Mouse (Mus musculus): Measurements from ENCODE around the gene Nudt2. TPM values are rescaled to one million over a fixed set of nuclear protein-coding genes. Genes with fewer than 3 reads are reported as not detected.

Nudt2 gene
- total RNA-seq (2023) = 1 to 10 TPM; 3.6 to 6.1 TPM

DNA sequence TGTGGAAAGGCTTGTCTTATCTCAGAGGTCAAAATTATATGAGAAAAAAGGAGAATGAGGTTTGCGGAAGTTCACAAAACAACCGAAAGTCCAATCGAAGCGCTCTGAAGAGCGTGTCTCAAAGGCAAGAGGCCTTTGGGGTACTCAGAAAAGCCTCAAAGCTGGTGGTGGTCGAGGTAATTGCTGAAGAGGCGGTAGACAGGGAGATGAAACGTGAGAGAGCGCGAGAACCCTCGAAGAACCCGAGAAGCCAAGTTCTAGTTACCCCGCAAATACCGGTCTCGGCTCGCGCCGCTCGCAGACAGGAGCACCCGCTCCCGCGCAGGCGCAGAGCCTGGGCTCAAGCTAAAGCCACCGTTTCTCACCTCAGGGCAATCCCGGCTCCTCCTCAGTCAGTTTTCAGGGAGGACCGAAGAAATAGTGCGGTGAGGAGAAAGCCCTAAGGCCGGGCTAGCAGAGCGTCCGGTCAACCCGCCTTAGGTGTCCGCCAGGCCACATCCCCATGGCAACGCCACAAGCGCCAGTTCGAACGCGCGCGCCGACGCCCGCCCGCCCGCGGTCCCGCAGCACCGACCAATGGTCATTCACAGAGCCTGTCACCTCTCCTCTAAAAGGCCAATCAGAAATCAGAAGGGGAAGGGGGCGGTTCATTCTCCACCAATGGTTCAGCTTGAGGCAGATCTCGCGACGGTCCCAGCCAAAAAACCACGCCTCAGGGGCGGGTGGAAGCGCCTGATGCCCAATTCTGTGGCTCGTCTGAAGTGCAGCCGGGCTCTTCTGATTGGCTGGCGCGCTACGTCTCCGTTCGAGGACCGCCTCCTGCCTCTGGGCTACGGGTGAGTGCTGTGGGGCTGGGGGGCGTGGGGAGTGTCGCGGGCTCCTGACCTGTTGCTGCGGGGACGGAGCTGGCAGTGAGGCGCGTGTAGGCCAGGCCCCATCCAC lies at the start of gene Nudt2, which contains the start of gene Kif24:
Nudt2 (plus strand) TSS at position 807 of the 942 bp plus-strand sequence.
Kif24 (minus strand) TSS at position 543 of the 942 bp plus-strand sequence.

DNA sequence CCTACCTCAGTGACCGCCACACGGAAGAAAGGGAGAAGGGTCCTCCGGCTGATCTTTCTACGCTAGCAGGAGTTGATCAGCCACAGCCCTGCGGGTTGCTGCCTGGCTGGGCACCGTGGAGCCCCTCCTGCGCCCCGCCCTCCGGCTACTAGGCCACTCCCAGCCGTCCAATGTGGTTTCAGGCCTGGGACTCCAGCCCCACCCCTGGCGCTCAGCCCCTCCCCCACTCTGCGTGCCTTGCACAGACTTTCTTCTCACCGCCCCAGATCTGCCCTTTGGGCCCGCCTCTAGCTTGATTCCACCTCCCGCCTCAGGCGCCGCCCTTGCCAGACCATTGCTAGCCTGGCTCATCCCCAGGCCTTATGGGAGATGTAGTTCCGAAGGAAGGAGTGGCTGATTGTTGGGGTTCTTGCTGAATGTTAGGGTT lies 38.0 kb downstream of the Nudt2 start, which contains the start of gene AI464131:
AI464131 (minus strand) TSS at position 91 of the 427 bp plus-strand sequence.

DNA sequence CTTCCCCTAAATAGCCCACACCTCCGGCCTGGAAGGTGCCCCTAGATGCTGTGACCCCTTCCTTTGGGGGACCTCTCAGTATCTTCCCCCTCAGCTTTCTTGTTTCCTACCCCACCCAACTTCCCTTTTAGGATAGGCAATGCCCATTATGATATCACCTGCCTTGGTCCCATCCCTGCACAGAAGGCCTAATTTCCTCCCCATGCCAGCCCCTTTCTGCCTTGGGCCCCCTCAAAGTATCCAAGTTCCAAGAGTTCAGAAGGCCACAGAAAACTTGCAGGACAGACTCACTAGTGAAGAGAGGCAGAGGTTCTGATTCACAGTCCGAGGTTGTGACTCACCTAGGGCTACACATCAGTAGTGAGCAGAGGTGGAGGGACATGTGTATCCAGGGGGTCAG lies 52.3 kb downstream of the Nudt2 start, which contains the start of gene 1110017D15Rik:
1110017D15Rik (minus strand) TSS at position 101 of the 400 bp plus-strand sequence.

Other genes with a start within 250 kb of the Nudt2 start
- 10 to 100 TPM; 27.0 to 27.7 TPM for gene Ubap2, start 190.0 kb upstream of the Nudt2 start, total RNA-seq (2023)
- gene Dcaf12, start 150.3 kb upstream of the Nudt2 start, total RNA-seq (2023) = 10 to 100 TPM; 61.3 to 72.0 TPM
- gene Ubap1, start 116.2 kb upstream of the Nudt2 start, total RNA-seq (2023) = 10 to 100 TPM; 58.7 to 75.0 TPM
- gene Kif24, start 264 bp upstream of the Nudt2 start, total RNA-seq (2023) = 1 to 10 TPM; 8.9 TPM
- not detected for gene AI464131, start 37.9 kb downstream of the Nudt2 start, total RNA-seq (2023)
- gene 1110017D15Rik, start 52.2 kb downstream of the Nudt2 start, total RNA-seq (2023) = not detected
- 10 to 100 TPM; 20.7 to 23.3 TPM for gene Fam219a, start 104.4 kb downstream of the Nudt2 start, total RNA-seq (2023)
- gene Dnaic1, start 104.6 kb downstream of the Nudt2 start, total RNA-seq (2023) = not detected
- gene Enho, start 175.2 kb downstream of the Nudt2 start, total RNA-seq (2023) = not detected
- not detected for gene Cntfr, start 231.9 kb downstream of the Nudt2 start, total RNA-seq (2023)
- gene Il11ra1, start 234.8 kb downstream of the Nudt2 start, total RNA-seq (2023) = 1 to 10 TPM; 5.4 TPM
- 10 to 100 TPM; 19.5 to 27.9 TPM for gene Rpp25l, start 248.4 kb downstream of the Nudt2 start, total RNA-seq (2023)